Mouse (Mus musculus): ENCODE results near the gene Omt2b.

DNA sequence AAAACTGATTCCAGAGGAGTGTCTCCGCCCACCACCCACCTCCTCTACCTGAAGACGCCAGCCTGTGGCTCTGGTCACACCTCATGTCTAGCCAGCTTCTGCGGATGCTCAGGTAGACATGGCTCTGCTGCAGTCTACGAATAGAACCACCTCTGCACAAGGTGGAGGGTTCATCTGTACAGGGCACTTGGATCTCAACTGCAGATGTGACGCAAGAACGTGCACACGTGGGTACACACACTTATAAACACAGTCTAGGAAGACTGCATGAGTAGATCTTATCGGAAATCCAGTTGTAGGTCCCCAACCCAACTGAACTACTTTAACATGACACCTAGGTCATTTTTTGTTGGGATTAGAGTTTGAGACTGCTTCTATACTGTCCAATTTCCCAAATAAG lies 28.2 kb downstream of the Omt2b start, which contains the start of gene Gsta2:
- TF ChIP-seq CTCF (IDR thresholded peaks at IDR 0.05; ENCODE audit: extremely low read depth, insufficient read depth, insufficient read length, insufficient replicate concordance) (no peak), POLR2A (IDR thresholded peaks at IDR 0.05; ENCODE audit: low read depth, low read length) (no peak)

Measured in spleen, adult 2 months (tissue).